Mouse (Mus musculus): ENCODE results near the gene Hoxa1.

The Hoxa1 gene

DNA sequence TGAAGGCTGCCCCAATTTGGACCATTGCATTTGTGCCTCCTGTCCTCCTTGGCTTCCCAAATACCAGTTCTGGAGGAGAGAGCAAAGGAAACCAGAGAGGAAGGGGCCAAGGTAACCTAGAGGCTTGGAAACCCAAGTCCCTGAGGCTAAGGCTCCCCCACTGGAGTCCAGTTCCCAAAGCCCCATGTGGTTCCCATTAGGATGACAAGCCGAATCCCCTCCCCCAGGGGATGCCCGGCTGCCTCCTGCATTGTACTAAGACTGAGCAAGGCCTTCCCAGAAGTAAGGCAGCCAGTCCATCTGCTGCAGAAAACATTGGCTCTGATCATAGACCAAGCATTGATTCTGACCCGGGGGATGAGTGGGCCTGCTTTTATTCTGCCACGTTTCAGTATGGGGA lies 13.2 kb upstream of the Hoxa1 start:
- no peak for DNase-seq (ENCODE audit: low spot score in 2 of 2)

DNA sequence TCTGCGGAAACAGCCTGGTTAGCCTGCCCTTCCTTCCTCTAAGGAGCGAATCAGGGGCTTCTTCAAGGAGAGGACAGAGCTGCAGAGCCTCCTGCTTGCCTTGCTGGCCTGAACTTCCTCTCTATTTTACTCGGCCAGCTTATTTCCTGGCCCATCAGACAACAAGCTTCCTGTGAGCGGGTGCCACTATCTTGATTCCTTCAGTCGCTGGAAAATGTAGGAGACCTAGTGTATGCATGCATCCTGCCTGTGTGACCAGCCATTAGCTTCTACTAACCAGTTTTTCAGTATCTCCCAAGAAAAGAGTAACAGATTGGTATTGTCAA lies 12.7 kb upstream of the Hoxa1 start:
- DNase-seq (ENCODE audit: low spot score in 2 of 2): no peak

DNA sequence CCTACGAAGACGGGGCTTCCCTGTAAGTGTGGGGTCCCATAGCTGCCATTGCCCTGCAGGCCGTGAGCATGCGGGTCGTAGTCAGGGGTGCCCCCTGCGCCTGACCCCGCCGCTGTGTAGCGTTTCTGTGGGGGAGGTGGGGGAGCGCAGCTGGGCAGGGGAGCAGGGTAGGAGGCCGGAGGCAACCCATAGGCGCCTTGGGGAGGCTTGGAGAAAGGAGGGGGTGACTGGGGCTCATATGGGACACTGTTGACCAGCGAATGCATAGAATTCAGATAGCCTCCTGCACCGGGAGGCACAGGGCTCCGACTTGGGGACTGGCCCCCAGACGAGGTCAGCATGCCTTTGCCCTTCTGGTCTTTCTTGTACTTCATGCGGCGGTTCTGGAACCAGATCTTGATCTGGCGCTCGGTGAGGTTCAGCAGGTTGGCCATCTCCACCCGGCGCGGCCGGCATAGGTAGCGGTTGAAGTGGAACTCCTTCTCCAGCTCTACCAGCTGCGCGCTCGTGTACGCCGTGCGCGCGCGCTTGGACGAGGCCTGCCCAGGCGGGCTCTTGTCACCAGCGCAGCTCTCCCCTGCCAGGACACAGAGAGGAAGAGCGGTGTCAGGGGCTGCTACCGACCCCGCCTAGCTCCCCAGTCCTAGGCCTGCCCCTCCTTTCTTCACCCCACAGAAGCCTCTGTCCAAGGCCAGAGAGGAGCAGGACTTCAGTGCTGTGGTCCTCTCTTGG lies 12.2 kb upstream of the Hoxa1 start:
- DNase-seq (ENCODE audit: low spot score in 2 of 2): no peak

DNA sequence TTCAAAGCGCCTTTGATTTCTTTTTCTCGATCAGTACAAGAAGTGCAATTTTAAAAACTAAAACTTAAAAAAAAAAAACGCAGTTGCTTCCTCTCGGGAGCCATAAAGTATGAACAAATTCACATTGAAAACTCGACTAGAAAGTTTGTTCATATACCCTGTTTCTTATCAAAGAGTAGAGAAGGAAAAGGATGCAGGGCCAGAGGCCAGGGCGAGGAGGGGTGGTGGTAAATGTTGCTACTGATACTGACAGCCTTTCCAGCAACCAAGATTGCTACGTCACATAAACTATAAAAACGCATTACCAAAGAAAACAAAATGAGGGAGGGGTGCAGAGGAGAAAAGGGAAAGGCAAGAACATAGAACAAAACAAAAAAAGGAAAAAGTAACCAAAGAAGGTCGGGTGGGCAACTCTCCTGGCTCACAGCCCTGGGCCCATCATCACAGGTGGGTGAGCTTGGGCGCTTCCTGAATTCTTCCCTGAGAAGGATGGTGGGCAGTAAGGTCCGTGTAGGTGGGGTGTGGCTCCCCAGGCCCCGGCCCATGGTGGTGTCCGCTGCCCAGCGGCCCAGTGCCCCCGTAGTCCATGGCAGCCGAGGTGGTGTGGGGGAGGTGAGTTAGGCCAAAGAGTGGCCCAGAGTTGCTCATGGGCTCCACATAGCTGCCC lies 11.5 kb upstream of the Hoxa1 start:
- DNase-seq (ENCODE audit: low spot score in 2 of 2): no peak

DNA sequence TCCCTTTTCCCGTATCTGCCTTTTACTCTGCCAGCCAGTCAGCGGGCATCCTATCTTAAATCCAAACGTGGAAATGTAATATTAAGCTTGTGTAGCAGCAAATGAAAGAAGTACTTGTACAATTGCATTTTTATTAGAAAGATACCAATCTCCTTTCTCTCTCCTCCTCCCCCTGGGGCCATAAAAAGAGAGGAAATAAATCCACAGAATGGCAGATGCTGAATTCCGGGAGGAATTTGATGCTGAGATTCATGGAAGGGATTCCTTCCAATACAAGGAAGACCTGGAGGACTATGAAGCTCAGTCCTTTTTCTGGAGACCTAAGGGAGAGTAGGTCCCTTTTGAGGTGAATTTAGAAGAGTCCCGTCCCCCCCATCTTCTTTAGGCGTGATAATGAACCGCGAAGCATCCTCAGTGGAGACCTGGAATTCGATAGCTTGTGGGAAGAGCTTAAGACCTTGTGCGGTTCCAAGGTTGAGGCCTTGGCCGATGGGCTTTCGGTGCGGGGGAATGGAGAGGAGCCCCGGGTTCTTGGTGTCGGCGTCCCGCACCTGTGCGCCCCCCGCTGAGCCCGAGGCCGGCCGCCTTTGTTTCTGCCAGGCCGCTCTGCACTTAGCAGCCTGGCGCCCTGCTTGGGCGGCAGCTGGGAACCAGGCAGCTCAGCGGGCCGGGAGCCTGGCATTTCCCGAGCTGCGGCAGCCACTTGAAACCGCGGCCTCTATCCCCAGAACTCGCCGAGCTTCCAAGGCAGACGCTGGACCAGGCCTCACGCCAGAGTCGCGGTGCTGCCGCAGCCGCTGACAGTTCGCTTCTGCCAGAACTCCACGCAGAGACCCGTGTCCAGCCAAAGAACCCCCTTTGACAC lies 10.3 kb upstream of the Hoxa1 start:
- no peak for DNase-seq (ENCODE audit: low spot score in 2 of 2)

DNA sequence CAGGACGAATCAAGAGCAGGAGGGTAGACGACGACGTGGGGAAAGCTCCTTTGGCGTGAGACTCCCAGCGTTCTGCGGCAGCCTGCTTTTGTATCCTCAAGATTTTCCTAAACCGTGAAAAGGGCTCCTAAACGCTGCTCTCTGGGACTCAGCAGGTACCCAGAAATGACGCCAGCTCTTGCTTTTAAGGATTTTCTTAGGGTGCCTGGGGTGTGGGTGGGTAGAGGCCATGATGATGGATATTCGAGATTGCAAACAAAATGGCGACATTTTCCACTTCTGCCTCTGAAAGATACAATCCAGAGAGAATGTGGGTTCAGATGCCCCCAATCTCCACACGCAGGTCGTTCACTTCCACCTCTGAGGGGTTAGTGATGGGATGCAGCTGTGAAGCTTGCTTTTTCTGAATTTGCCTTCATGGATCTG lies 9.6 kb upstream of the Hoxa1 start:
- DNase-seq (ENCODE audit: low spot score in 2 of 2): no peak

DNA sequence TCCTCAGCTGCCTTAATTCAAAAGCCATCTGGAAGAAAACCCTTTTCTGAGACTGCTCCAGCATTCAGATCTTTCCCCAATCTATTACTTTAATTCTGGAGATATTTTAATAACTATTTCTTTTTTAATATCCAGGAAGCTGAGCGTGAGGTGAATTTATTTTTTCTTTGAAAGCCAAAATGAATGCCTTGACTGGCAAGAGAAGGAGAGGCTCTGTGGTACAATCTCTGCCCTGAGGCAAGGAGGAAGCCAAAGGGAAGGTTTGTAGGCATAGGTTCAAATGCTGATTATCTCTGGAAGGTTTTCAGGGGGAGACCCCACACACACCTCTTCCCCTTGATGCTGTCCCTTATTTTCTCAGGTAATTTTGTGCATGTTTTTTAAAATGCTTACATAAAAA lies 9.1 kb upstream of the Hoxa1 start:
- DNase-seq (ENCODE audit: low spot score in 2 of 2): no peak

DNA sequence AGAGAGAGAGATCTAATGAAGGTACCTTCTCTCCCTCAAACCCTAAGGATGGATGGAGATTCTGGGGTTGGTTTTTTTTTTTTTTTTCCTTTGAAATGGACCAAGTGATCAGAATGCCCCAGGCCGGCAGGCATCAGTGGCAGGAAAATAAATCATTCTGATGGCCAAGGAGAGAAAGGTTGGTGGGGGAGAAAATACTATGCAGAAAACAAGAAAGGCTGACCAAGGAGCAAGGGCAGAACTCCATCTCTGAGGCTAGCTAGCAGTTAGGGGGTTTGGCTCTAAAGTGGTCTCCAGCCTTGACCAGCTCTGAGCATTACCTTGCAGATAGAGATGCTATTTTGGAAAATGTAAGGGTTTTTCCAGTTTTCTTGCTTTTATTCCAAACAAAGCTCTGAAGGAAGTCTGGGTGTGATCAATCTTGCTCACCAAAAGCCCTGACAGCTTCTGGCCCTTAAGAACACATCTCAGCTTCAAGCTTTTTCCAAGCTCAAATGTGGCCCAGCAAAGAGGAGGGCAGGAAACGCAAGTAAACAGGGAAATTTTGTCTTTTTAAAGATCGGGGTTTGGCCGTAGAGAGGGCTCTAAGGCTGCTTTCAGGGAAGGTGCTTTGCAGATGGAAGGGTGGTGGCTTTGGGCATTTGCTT lies 8.4 kb upstream of the Hoxa1 start:
- DNase-seq (ENCODE audit: low spot score in 2 of 2): no peak

DNA sequence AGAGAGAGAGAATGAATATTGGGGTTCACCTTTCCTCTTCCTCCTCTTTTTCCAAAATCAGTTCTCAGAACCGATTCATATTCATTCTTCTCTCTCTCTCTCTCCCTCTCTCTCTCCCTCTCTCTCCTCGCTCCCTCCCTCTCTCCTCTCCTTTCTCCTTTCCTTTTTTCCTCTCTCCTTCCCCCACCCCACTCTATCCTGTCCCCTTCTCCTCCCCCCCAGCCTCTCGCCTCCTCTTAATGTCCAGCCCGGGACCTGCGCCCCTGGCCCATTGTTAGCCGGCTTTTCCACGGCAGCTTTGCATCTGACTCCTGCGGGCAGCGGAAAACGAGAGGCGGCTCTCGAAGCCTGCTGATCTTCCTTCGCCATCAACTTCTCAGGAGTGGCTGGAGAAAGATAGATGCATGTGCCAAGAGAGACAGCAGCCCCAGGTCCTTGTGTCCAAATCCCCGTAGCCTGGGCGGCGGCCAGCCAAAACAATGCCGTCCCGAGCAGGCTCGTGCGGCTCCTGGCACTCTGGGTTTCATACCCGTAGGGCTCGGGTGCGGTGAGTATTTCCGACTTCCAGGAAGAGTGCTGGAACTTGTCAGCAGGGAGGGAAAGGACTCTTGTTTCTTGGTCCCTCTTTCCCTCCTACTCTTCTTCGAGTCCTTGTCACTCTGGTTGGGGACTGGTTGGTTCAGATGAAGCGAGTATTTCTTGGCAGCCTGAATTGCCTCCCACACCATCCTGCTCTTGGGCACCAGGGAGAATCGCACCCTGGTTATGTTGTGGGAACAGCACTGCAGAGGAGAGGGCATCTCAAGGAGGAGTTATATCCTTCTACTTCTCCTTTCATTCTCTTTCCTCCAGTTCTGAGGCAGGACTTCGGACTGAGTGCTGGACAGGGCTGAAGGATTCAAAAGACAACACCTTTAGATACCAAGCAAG lies 7.6 kb upstream of the Hoxa1 start:
- no peak for DNase-seq (ENCODE audit: low spot score in 2 of 2)

DNA sequence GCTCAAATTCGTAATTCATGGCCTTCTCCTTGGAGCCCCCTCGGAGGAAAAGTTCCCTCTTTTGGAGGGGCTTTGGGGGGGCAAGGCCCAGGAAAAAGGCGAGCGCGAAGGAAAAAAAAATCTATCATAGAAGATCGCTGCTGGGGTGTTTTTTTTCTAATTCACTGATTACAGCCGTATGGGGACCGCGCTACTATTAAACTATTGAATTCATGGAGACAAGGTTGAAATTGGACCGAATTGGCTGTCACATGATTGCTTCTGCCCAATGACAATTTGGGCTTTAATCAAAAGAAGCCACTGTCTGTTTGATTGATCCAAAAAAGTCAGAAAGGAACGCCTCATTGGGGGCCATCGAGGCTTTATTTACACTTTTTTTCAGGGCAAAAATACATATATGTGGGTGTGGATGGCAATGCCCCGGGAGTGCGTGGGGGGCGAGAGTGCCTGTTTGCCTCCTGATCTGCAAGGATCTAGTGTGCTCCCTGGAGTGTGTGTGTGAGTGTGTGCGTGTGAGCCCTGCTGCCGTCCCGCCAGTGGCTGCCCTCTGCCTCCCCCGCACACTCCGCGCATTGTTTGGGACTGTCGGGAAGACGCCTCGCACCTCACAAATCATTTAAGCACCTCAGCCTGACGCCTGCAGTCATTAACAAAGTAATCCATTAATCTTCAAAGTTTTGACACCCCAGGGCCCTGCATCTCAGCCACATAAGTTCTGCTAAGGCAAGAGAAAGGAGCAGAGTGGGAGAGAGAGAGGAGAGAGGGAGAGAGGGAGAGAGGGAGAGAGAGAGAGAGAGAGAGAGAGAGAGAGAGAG lies 6.7 kb upstream of the Hoxa1 start, which contains the start of gene Hoxa2:
Gene Hoxa2, minus strand, starts transcription at position 206 of the 815 bp plus-strand sequence.
- DNase-seq (ENCODE audit: low spot score in 2 of 2): no peak

DNA sequence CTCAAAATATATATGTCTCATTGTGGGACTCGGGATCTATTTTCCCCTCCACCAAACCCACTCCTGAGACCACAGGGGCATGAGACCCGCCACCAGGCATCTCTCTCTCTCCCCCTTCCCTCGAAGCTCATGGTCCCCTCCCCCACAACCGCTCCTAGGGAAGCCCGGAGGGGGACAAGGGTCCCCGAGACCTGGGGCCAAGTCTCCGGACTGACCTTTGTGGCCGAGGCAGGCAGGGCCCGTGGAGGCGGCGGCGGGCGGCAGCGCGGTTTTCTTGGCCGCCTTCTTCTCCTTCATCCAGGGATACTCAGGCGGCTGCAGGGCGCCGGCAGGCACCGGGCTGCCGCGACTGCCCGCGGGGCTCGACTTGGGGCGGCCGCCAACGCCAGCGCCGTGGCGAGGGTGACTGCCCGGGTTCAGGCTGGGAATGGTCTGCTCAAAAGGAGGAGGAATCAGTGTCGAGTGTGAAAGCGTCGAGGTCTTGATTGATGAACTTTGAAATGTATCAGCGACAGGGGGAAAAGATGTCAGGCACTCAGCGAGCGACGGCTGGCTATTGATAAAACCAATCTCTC lies 6.0 kb upstream of the Hoxa1 start:
- no peak for DNase-seq (ENCODE audit: low spot score in 2 of 2)

DNA sequence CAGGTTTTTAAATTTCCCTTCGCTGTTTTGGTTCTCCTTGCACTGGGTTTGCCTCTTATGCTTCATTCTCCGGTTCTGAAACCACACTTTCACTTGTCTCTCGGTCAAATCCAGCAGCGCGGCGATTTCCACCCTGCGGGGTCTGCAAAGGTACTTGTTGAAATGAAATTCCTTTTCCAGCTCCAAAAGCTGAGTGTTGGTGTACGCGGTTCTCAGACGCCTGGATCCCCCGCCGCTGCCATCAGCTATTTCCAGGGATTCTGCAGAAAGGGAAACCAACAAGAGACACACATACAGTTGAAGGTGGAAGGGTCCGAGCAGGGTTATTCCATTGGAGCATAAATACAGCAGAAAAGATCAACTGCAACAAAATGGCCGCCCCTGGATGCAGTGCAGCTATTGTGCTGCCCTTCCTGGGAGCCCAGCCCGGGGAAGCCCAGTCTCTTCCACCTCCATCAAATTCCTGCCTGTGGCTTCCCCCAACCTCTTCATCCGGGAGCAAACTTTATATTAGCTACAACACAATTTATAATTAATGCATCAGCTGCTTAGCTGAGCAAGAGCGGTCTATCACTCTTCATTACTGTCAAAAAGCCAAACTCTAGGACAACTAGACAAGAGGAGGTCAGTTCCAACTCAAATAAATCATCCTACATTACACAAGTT lies 5.4 kb upstream of the Hoxa1 start:
- no peak for DNase-seq (ENCODE audit: low spot score in 2 of 2)

DNA sequence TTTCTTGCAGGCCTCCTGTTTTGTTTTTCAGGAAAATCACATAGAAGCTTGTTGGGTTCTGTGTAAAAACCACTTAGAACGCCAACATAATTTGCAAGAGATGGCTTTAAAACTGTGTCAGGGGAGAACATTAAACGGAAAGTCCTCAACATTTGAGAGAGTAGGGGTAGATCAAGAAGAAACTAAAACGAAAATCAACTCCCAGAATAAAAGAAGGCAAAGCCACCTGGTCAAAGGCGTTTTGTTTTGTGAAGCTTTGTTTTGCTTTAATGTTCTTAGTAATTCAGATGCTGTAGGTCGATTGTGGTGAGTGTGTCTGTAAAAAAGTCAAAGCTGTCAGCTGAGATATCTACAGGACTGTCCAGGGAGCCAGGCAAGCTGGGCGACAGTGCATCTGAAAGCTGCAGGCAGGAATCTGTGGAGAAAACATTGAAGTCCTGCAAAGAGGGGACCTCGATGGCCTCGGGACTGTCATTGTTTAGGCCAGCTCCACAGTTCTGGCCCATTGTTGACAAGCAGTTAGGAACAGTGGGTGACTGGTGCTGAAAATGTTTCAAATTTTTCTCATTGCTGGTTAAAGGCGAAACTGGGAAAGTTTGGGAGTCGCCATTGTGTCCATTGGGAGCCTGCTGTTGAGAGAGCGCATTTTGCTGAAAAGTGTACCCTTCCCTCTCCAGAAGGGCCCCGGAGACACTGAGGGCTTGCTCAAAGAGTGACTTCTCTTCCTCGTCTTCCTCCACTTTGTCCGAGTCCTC lies 4.7 kb upstream of the Hoxa1 start:
- no peak for DNase-seq (ENCODE audit: low spot score in 2 of 2)

DNA sequence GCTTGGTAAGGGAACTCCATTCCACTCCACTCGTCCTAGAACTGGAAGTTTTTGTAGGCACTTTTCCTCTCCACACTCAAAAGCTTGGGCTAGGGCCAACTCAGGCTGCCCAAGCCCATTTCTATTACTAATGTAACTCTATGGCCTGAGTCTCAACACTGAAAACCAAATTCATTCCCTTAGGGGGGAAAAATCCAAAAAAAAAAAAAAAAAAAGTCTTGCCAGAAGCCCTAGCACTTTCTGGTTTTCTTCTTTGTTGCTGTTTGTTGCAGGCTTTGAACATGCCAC lies 3.9 kb upstream of the Hoxa1 start:
- DNase-seq (ENCODE audit: low spot score in 2 of 2): no peak

DNA sequence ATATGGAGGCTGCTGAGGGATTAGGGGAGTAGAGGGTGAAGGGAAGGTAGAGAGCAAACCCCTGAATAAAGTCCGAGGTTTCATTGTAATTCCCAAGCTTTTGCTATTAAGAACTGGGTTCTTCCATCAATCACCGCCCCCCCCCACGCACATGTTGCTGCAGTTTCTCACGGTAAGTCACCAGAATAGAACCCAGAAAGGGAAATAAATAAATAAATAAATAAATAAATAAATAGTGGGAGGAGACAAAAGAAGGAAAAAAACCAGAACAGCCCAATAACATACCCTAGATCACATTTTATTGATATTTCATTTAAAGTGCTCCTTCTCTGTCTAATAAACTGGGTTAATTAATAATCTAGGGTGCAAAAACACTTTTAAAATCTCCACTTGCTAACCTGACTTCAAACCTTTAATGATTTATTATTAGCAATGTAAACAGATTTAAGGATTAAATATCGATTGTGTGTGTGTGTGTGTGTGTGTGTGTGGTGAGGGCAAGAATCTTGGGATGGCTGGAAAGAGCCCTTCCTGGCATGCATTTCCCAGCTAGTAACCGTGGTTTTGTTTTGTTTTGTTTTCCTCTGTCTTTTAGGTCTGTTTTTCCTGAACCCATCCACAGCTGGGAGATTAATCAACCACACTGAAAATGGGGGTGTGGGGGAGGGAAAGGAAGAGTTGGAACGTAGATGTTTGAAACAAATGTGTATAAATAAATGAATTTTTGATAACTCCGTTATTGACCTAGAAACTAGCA lies 3.4 kb upstream of the Hoxa1 start:
- no peak for DNase-seq (ENCODE audit: low spot score in 2 of 2)

DNA sequence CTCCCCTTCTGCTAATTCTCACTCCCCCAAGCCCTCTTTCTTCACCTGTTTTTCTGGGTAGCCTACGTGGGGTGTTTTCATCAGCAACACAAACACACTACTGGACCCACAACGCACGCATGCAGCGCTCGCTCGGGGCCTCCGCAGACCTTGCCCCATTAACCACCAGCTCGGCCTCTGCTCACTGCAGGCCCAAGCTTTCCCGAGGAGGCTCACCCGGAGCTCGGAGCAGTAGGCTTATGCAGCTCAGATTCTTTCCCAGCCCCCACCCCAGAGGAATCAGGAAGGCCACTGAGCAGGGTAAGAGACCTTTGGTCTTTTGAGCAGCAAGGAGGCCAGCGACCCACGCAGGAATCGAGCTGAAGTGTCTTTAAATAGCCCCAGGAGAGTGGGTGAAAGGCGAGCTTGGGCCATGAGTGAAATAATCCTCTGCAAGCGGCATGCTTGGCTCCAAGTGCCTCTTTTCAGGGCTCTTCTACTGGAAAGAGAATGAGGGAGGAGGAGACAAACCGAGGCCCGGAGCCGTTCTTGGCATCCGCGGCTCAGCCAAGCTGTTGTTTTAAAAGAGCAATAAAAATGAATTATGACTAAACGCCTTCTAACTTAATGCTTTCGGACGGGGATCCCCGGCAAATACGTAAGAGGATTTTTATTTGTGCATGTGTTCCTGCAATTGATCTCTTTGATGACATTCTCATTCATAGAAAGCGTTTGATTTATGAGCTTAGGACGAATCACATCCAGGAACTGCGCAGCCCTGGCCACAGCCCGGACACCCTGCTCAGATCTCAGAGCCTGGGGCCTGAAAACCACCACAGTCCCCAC lies 2.6 kb upstream of the Hoxa1 start:
- no peak for DNase-seq (ENCODE audit: low spot score in 2 of 2)

DNA sequence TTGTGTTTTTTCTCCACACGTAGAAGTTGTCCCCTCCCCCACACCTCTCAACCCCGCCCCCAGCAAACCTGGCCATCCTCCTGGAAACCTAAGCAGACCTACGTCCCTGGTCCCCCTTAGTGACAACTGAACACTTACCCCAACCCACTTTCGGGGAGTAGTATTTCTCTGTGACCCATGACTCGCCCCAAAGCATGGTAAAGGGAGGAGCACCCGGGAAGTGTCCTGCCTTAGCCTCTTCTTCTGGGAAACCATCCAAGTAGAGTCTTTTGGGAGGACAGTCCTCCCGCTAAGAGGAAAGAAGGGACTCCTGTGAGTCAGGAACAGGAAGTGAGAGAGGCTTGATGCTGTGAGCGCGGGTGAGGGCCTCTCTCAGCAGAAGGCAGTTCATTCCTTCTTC lies 1.9 kb upstream of the Hoxa1 start:
- DNase-seq (ENCODE audit: low spot score in 2 of 2): no peak
